Mouse (Mus musculus): Measurements from ENCODE around the gene Nova2. TPM values are rescaled to one million over a fixed set of nuclear protein-coding genes. Genes with fewer than 3 reads are reported as not detected.
A peak's percentile ranks its signal among the peaks of the same experiment; 100 is the strongest.

The Nova2 gene
- polyA plus RNA-seq (2015; fragmentation: Nextera tagmentation; extraction: Ambion mirVana), result 0.77 and 1.2 TPM in 2 replicates

DNA sequence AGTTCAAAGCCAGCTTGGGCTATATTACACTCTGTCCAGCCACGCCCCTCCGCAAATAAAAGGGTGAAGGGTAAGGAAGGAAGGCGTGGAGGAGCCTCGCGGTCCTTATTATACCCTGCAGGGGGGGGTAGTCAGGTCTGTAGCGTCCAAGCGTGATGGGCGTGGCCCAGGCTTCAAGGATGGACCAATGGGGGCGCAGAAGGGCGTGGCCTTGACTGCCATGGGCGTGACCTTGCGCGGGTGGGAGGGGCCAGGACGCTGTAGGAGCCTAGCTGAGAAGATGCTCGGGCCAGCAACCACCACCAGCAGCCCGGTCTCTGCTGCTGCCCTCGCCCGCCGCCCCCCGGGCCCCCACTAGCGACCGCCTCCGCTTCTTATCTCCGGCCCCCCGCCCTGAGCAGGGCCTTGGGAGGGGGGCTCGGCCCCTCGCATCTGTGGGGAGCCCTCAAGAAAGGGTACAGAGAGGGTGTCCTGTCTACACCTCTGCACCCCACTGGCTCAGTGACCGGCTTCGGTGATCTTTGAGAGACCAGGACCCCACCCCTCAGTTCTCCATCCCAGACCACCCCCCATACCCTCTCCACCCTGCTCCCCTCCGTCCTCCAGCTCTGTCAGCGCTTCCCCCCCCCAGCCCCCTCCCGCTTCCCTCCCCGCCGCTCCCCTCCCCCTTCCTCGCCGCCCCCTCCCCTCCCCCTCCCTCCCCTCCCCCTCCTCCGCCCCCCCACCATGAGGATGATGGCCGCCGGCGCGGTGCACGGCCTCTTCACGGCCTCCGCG, at the start of gene Nova2:
TSS of gene Nova2 (plus strand) at position 727 of the 777 bp plus-strand sequence.
- under 1% methylated on average over 30 of the region's 45 CpGs for WGBS
- Histone ChIP-seq H3K4me3 (peak within 1 kb of the TSS; percentile 55), H3K4me1 (peaks cover 18% of the 10 kb centered on the region), H3K9me3 (no peaks in the 10 kb centered on the region), H3K9ac (peak within 1 kb of the TSS; percentile 48), H3K27ac (peak within 1 kb of the TSS; percentile 57), H3K27me3 (peaks cover 58% of the 10 kb centered on the region), H3K36me3 (no peaks in the 10 kb centered on the region), H3K4me2 (peak within 1 kb of the TSS; percentile 91)
- ATAC-seq (ENCODE audit: borderline replicate concordance, extremely low read depth, low FRiP score, low TSS enrichment), result peak; percentile 80

DNA sequence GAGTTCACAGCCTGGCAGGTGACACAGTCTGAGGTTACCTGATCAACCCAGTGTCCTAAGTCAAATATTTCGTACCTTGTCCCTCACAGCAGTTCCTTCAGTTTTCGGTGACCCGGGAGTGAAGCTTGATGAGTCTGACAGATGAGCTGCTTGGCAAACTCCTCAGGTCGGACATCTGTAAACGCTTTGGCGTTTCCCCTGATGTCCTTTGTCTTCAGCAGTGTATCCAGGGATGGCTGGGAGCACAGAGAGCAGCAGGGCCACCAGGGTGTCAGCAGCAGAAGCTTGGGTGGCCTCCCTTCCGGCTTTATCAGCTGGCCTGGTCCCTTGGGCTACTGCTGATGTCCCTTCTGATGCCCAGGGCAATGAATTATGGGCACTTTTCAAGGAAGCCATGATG, 47.0 kb upstream of the Nova2 start:
- Histone ChIP-seq H3K9me3 (no peaks in the 10 kb centered on the region), H3K27me3 (no peaks in the 10 kb centered on the region), H3K27ac (no peak overlapping the region), H3K36me3 (no peaks in the 10 kb centered on the region), H3K4me3 (no peak overlapping the region), H3K4me2 (no peak overlapping the region), H3K4me1 (no peaks in the 10 kb centered on the region), H3K9ac (no peak overlapping the region)
- 32% methylated on average over 7 of the region's 7 CpGs for WGBS
- ATAC-seq (ENCODE audit: borderline replicate concordance, extremely low read depth, low FRiP score, low TSS enrichment), result no peak

GRCm38 (mm10) chr7:18883991-18884744, 41.5 kb upstream of the Nova2 start:
- Histone ChIP-seq H3K27me3 (no peaks in the 10 kb centered on the region), H3K4me1 (peaks cover 11% of the 10 kb centered on the region), H3K9ac (no peak overlapping the region), H3K4me3 (no peak overlapping the region), H3K36me3 (no peaks in the 10 kb centered on the region), H3K9me3 (no peaks in the 10 kb centered on the region), H3K4me2 (no peak overlapping the region), H3K27ac (peak overlapping the region; percentile 47; the same call in 1 of the 2 replicates)
- whole genome bisulfite sequencing, result 38% methylated on average over 9 of the region's 9 CpGs
- ATAC-seq (ENCODE audit: borderline replicate concordance, extremely low read depth, low FRiP score, low TSS enrichment), result peak; percentile 79

- no peak overlapping the region for H3K4me3 ChIP-seq
- H3K27me3 ChIP-seq, result no peaks in the 10 kb centered on the region
- no peaks in the 10 kb centered on the region for H3K9me3 ChIP-seq
- ATAC-seq (ENCODE audit: borderline replicate concordance, extremely low read depth, low FRiP score, low TSS enrichment), result no peak
- 35% methylated on average over 13 of the region's 13 CpGs for WGBS
- peak overlapping the region; percentile 47; the same call in 1 of the 2 replicates for H3K27ac ChIP-seq
- H3K9ac ChIP-seq, result no peak overlapping the region
- peaks cover 11% of the 10 kb centered on the region for H3K4me1 ChIP-seq
- H3K4me2 ChIP-seq, result no peak overlapping the region
- H3K36me3 ChIP-seq, result no peaks in the 10 kb centered on the region
Observed at GRCm38 (mm10) chr7:18884745-18885422, 40.8 kb upstream of the Nova2 start.

DNA sequence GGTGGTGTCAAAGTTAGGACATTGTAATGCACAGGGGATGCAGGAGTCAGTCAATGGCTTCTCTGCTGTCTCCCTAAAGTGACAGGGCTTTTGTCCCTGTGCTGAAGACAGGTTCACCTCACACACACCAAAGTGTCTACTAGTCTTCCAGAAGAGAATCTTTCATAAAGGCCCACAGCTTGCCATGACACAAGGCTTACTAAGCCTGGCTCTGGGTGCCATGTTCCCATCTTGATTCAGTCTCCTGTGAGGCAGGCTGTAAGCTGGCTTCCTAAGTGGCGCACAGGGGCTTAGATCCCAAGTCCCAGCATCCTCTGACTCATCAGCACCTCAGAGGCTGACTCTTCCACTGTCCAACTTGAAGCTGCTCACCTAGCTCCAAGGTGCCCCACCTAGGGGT, 38.7 kb upstream of the Nova2 start:
- H3K9me3 ChIP-seq, result no peaks in the 10 kb centered on the region
- no peak overlapping the region for H3K4me2 ChIP-seq
- H3K9ac ChIP-seq, result no peak overlapping the region
- no peaks in the 10 kb centered on the region for H3K36me3 ChIP-seq
- H3K27me3 ChIP-seq, result no peaks in the 10 kb centered on the region
- H3K27ac ChIP-seq, result no peak overlapping the region
- WGBS, result 95% methylated on average over 1 of the region's 1 CpGs
- H3K4me1 ChIP-seq, result peaks cover 11% of the 10 kb centered on the region
- no peak for ATAC-seq (ENCODE audit: borderline replicate concordance, extremely low read depth, low FRiP score, low TSS enrichment)
- no peak overlapping the region for H3K4me3 ChIP-seq

DNA sequence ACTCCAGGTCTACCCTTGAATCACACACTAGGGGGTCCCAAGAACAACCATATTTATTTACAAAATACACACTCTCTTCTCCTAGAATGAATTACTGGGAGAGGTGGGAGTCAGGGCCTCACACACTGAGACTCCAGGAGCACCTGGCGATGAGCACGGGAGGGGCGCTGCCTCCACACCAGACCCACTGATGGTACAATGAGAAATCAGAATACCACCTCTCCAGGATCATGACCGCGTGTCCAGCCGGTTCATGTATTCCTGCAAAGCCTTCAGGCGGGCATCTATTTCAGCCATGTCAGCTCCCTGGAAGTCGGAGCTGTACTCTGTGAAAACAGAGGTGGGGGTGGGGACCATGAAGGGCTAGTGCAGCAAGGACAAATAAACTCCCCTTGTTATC, 34.8 kb upstream of the Nova2 start:
- 85% methylated on average over 8 of the region's 8 CpGs for WGBS
- Histone ChIP-seq H3K9me3 (no peaks in the 10 kb centered on the region), H3K36me3 (no peaks in the 10 kb centered on the region), H3K4me1 (peaks cover 21% of the 10 kb centered on the region), H3K4me2 (no peak overlapping the region), H3K27me3 (peaks cover 8% of the 10 kb centered on the region), H3K4me3 (no peak overlapping the region), H3K27ac (no peak overlapping the region), H3K9ac (no peak overlapping the region)
- ATAC-seq (ENCODE audit: borderline replicate concordance, extremely low read depth, low FRiP score, low TSS enrichment), result no peak

DNA sequence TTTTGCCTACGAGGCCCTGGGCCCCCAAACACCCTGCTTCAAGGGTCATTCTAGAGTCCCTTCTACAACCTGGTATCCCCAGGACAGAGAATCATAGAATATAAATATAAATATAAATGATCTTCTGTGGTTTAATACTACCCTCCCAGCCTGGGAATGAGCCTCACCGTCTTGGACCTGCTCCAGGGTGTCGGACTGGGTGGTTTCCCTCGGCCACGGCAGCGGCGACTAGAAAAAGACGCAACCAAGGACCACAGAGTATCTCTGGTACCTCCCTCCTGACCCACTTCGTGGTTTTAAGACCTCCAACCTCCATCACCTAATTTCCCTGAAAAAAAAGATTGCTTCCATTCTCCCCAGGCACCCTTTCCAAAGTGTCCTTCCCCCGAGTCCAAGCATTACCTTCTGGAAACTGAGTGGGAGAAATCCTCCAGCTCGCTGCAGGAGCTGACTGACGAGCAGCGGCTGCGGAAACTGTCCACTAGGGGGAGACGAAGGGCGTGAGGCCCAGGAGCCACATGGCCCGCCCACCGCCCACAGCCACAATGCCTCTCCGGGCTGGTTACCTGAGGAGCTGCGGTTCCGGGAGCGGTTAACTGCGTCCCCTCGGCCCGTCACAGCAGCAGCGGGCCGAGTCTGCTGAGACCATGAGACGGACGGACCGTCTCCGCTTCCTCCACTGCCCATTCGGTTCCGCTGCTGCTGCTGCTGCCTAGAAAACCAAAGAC, 33.7 kb upstream of the Nova2 start:
- Histone ChIP-seq H3K4me1 (peaks cover 21% of the 10 kb centered on the region), H3K4me2 (peak overlapping the region; percentile 86), H3K9me3 (no peaks in the 10 kb centered on the region), H3K4me3 (peak overlapping the region; percentile 38), H3K27ac (no peak overlapping the region), H3K27me3 (peaks cover 8% of the 10 kb centered on the region), H3K9ac (peak overlapping the region; percentile 41), H3K36me3 (no peaks in the 10 kb centered on the region)
- peak; percentile 41; the same call in 1 of the 2 replicates for ATAC-seq (ENCODE audit: borderline replicate concordance, extremely low read depth, low FRiP score, low TSS enrichment)
- 17% methylated on average over 33 of the region's 33 CpGs for WGBS

- 33% methylated on average over 20 of the region's 27 CpGs for WGBS
- 0 out of 2 replicates have a peak, but pooled peaks have one; percentile 6 for ATAC-seq (ENCODE audit: borderline replicate concordance, extremely low read depth, low FRiP score, low TSS enrichment)
- H3K4me3 ChIP-seq, result peak overlapping the region; percentile 38; the same call in 1 of the 2 replicates
- H3K4me2 ChIP-seq, result peak overlapping the region; percentile 86
- 0 out of 2 replicates have a peak, but pooled peaks cover 3% of the 10 kb centered on the region for H3K36me3 ChIP-seq
- no peaks in the 10 kb centered on the region for H3K9me3 ChIP-seq
- H3K27me3 ChIP-seq, result peaks cover 8% of the 10 kb centered on the region
- no peak overlapping the region for H3K27ac ChIP-seq
- H3K4me1 ChIP-seq, result peaks cover 21% of the 10 kb centered on the region
- no peak overlapping the region for H3K9ac ChIP-seq
Observed at GRCm38 (mm10) chr7:18893009-18893408, 32.7 kb upstream of the Nova2 start.

GRCm38 (mm10) chr7:18893651-18894430, 31.8 kb upstream of the Nova2 start:
- peaks cover 8% of the 10 kb centered on the region for H3K27me3 ChIP-seq
- 3% methylated on average over 41 of the region's 41 CpGs for WGBS
- H3K9me3 ChIP-seq, result no peaks in the 10 kb centered on the region
- H3K4me2 ChIP-seq, result peak overlapping the region; percentile 86
- peaks cover 3% of the 10 kb centered on the region; the same call in 1 of the 2 replicates for H3K36me3 ChIP-seq
- ATAC-seq (ENCODE audit: borderline replicate concordance, extremely low read depth, low FRiP score, low TSS enrichment), result peak; percentile 60
- H3K9ac ChIP-seq, result peak overlapping the region; percentile 43
- no peak overlapping the region for H3K27ac ChIP-seq
- peaks cover 21% of the 10 kb centered on the region for H3K4me1 ChIP-seq
- H3K4me3 ChIP-seq, result peak overlapping the region; percentile 38

GRCm38 (mm10) chr7:18896536-18896935, 29.2 kb upstream of the Nova2 start:
- no peaks in the 10 kb centered on the region for H3K9me3 ChIP-seq
- no peak overlapping the region for H3K4me3 ChIP-seq
- H3K27ac ChIP-seq, result no peak overlapping the region
- 47% methylated on average over 5 of the region's 5 CpGs for WGBS
- ATAC-seq (ENCODE audit: borderline replicate concordance, extremely low read depth, low FRiP score, low TSS enrichment), result no peak
- H3K27me3 ChIP-seq, result peaks cover 8% of the 10 kb centered on the region
- peaks cover 11% of the 10 kb centered on the region; the same call in 1 of the 2 replicates for H3K36me3 ChIP-seq
- peaks cover 27% of the 10 kb centered on the region for H3K4me1 ChIP-seq
- H3K9ac ChIP-seq, result no peak overlapping the region
- H3K4me2 ChIP-seq, result no peak overlapping the region

Data from lung, embryonic 15.5 days (tissue).